14 mouse cellular contexts compared by ENCODE assay signal in genomic region chr17:68672088-68672504, GRCm38 (mm10).
DNase-seq lines count a peak whose midpoint lies in the region; ATAC-seq and TF ChIP-seq lines count a peak whose summit lies in the region.
"Had no signal": no experiment of that assay in that cellular context is flagged by ENCODE, and none has a peak within 500 bp of the region (broad histone marks: within the 10 kb centered on the region; RNA-seq: fewer than 3 reads in every experiment).

No protein-coding gene starts in this region.

- 20% methylated on average over 7 of the region's 7 CpGs for WGBS in kidney, embryonic 14.5 days
- WGBS in embryonic facial prominence, embryonic 14.5 days = 65% methylated on average over 7 of the region's 7 CpGs
- WGBS in midbrain, postnatal 0 days = 34% methylated on average over 7 of the region's 7 CpGs

- H3K9me3 ChIP-seq in kidney, embryonic 14.5 days (ENCODE audit: control insufficient read depth, low read length) = no peaks in the 10 kb centered on the region
- no peaks in the 10 kb centered on the region for H3K9me3 ChIP-seq in embryonic facial prominence, embryonic 14.5 days (ENCODE audit: control insufficient read depth, low read length)
- H3K9me3 ChIP-seq in midbrain, postnatal 0 days (ENCODE audit: low read length) = no peaks in the 10 kb centered on the region

- no peak overlapping the region for H3K4me2 ChIP-seq in kidney, embryonic 14.5 days (replicated peaks; ENCODE audit: low read depth, low read length)
- H3K4me2 ChIP-seq in embryonic facial prominence, embryonic 14.5 days (ENCODE audit: low read depth, low read length) = no peak overlapping the region
- no peak overlapping the region for H3K4me2 ChIP-seq in midbrain, postnatal 0 days (ENCODE audit: low read depth, low read length, poor library complexity, severe bottlenecking)
- H3K4me2 ChIP-seq: heart, embryonic 11.5 days had no signal

- TF ChIP-seq CTCF in midbrain, postnatal 0 days (IDR thresholded peaks at IDR 0.05) = no peak

- DNase-seq in kidney, postnatal 14 days = no peak
- peak; percentile 22 for DNase-seq in embryo, embryonic 10 days (ENCODE audit: low spot score)
- DNase-seq in embryonic facial prominence, embryonic 14.5 days (ENCODE audit: low spot score) = peak; percentile 55
- peak; percentile 22 for DNase-seq in midbrain, postnatal 0 days (ENCODE audit: low spot score)
- no peak for DNase-seq in liver
- DNase-seq: cerebellum, adult 11-12 months; gastrocnemius, postnatal 25 days; heart, postnatal 36 days; kidney, adult 18-20 months had no signal

- no peaks in the 10 kb centered on the region for H3K4me1 ChIP-seq in kidney, embryonic 14.5 days (ENCODE audit: control insufficient read depth, insufficient read depth, low read length)
- H3K4me1 ChIP-seq in embryonic facial prominence, embryonic 14.5 days (ENCODE audit: control insufficient read depth, insufficient read depth, low read length) = no peaks in the 10 kb centered on the region
- H3K4me1 ChIP-seq in midbrain, postnatal 0 days (ENCODE audit: insufficient read depth, low read length) = no peaks in the 10 kb centered on the region

- H3K36me3 ChIP-seq in kidney, embryonic 14.5 days (ENCODE audit: control insufficient read depth, insufficient read depth, low read length) = no peaks in the 10 kb centered on the region
- no peaks in the 10 kb centered on the region for H3K36me3 ChIP-seq in embryonic facial prominence, embryonic 14.5 days (ENCODE audit: control insufficient read depth, insufficient read depth, low read length)
- H3K36me3 ChIP-seq in midbrain, postnatal 0 days (ENCODE audit: insufficient read depth, low read length) = no peaks in the 10 kb centered on the region

- no peak overlapping the region for H3K9ac ChIP-seq in kidney, embryonic 14.5 days (ENCODE audit: low read depth, low read length)
- H3K9ac ChIP-seq in embryonic facial prominence, embryonic 14.5 days (ENCODE audit: low read depth, low read length) = no peak overlapping the region
- no peak overlapping the region for H3K9ac ChIP-seq in midbrain, postnatal 0 days (replicated peaks; ENCODE audit: low read length, poor library complexity, severe bottlenecking)

- no peak overlapping the region for H3K4me3 ChIP-seq in kidney, embryonic 14.5 days (ENCODE audit: low read length)
- no peak overlapping the region for H3K4me3 ChIP-seq in embryonic facial prominence, embryonic 14.5 days (ENCODE audit: low read depth, low read length)
- H3K4me3 ChIP-seq in midbrain, postnatal 0 days (ENCODE audit: low read depth, low read length) = no peak overlapping the region

- peak; percentile 80; the same call in 1 of the 2 replicates for ATAC-seq in kidney, embryonic 14.5 days (ENCODE audit: low FRiP score, low TSS enrichment)
- ATAC-seq in embryonic facial prominence, embryonic 14.5 days (ENCODE audit: low read depth) = peak; percentile 67; the same call in 1 of the 2 replicates
- ATAC-seq in midbrain, postnatal 0 days (ENCODE audit: low FRiP score) = no peak
- no peak for ATAC-seq in granulocyte monocyte progenitor cell, adult 5-6 weeks (replicated peaks; ENCODE audit: poor library complexity, severe bottlenecking)
- ATAC-seq: activated CD4-positive, CD25-positive, alpha-beta regulatory T cell, adult 4 months; CD4-positive, CD25-positive, alpha-beta regulatory T cell, adult 4 months had no signal

- H3K27ac ChIP-seq in kidney, embryonic 14.5 days (ENCODE audit: low read depth, low read length) = no peak overlapping the region
- no peak overlapping the region for H3K27ac ChIP-seq in embryonic facial prominence, embryonic 14.5 days (replicated peaks; ENCODE audit: low read depth, low read length)
- H3K27ac ChIP-seq in midbrain, postnatal 0 days (ENCODE audit: low read depth, low read length) = no peak overlapping the region

- H3K27me3 ChIP-seq in kidney, embryonic 14.5 days (ENCODE audit: control insufficient read depth, insufficient read depth, low read length) = no peaks in the 10 kb centered on the region
- H3K27me3 ChIP-seq in embryonic facial prominence, embryonic 14.5 days (replicated peaks; ENCODE audit: control insufficient read depth, insufficient read depth, low read length) = no peaks in the 10 kb centered on the region
- H3K27me3 ChIP-seq in midbrain, postnatal 0 days (ENCODE audit: insufficient read depth, low read length) = no peaks in the 10 kb centered on the region

Comparison
In these comparisons a context has a peak if more than half of its experiments do, and no peak if none do; other contexts are left out.
1. ATAC-seq: peak in kidney, embryonic 14.5 days (single experiment) and embryonic facial prominence, embryonic 14.5 days (single experiment); none in midbrain, postnatal 0 days (single experiment) and granulocyte monocyte progenitor cell, adult 5-6 weeks (single experiment).
2. DNase-seq: peak in embryo, embryonic 10 days (single experiment), embryonic facial prominence, embryonic 14.5 days (single experiment) and midbrain, postnatal 0 days (single experiment); none in kidney, postnatal 14 days (single experiment) and liver (single experiment).